Mouse (Mus musculus) brain, embryonic 14.5 days (tissue): ENCODE measurements around the gene Msi2.

Source experiments
- CTCF ChIP-seq: fragments of 200-500 bp; IDR thresholded peaks from 2 replicates; pipeline ENCODE4 v1.5.1; 2012; ENCODE audit warnings: inconsistent platforms, mild to moderate bottlenecking, moderate library complexity, borderline replicate concordance; ENCODE audit not compliant: insufficient read depth, insufficient read length; ENCODE audit errors: extremely low read depth
- POLR2A ChIP-seq: fragments of 200-500 bp; IDR thresholded peaks from 2 replicates; pipeline ENCODE4 v1.6.1; 2012; ENCODE audit warnings: mild to moderate bottlenecking, inconsistent platforms, borderline replicate concordance; ENCODE audit not compliant: poor library complexity, insufficient read depth, insufficient read length, severe bottlenecking; ENCODE audit errors: extremely low read depth

DNA sequence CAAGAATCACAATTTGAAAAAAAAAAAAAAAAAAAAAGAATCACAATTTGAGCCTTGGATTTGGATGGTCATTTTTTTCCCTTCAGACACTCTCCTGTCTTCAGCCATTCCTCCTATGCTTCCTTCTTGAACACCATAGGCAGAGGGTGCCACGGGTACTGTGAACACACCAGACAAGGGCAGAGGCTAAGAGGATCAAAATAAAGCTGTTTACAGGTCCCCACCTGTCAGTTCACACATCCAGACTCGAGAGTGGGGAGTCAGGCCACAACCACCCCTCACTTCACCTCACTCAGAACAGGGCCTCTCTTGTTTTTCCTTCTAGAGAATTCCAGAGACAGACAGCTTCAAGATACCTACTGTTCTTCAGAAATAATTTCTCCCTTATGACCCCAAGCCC lies 69.3 kb downstream of the Msi2 start:
- TF ChIP-seq CTCF (no peak), POLR2A (no peak)
